Mouse (Mus musculus): ENCODE measurements at regions not wholly inside any gene's neighbourhood (a gene's known extent, or its start where the extent isn't known, plus 50 kb on each side); places are given as distances from the start of the nearest gene placed in this dataset.
A peak's percentile ranks its signal among the peaks of the same experiment; 100 is the strongest.

GRCm38 (mm10) chr10:105125736-105126135 lies 448.5 kb downstream of the Tmtc2 start:
- Histone ChIP-seq H3K36me3 (no peaks in the 10 kb centered on the region), H3K4me3 (no peak overlapping the region), H3K9ac (no peak overlapping the region), H3K4me1 (no peaks in the 10 kb centered on the region), H3K27me3 (no peaks in the 10 kb centered on the region), H3K9me3 (no peaks in the 10 kb centered on the region), H3K27ac (no peak overlapping the region), H3K4me2 (replicated peaks) (no peak overlapping the region)
- WGBS = 56% methylated on average over 3 of the region's 3 CpGs
- ATAC-seq (ENCODE audit: low FRiP score, low read depth) = no peak

- ATAC-seq (ENCODE audit: low FRiP score, low read depth) = peak; percentile 91
- 44% methylated on average over 10 of the region's 10 CpGs for WGBS
- H3K27ac ChIP-seq = no peak overlapping the region; the same call in 1 of the 2 replicates
Observed at GRCm38 (mm10) chr10:105120229-105120628, 454.0 kb downstream of the Tmtc2 start.

GRCm38 (mm10) chr10:105116138-105116537 lies 458.1 kb downstream of the Tmtc2 start:
- no peak overlapping the region for H3K4me3 ChIP-seq
- no peak overlapping the region for H3K4me2 ChIP-seq (replicated peaks)
- no peak overlapping the region for H3K27ac ChIP-seq
- H3K36me3 ChIP-seq = no peaks in the 10 kb centered on the region
- ATAC-seq (ENCODE audit: low FRiP score, low read depth) = no peak
- H3K4me1 ChIP-seq = peaks cover 18% of the 10 kb centered on the region
- H3K9ac ChIP-seq = no peak overlapping the region
- H3K9me3 ChIP-seq = no peaks in the 10 kb centered on the region
- no peaks in the 10 kb centered on the region for H3K27me3 ChIP-seq
- 81% methylated on average over 1 of the region's 1 CpGs for WGBS

More at GRCm38 (mm10) chr10:105120229-105120628, 454.0 kb downstream of the Tmtc2 start:
- H3K9ac ChIP-seq = no peak overlapping the region
- no peak overlapping the region for H3K4me3 ChIP-seq
- no peaks in the 10 kb centered on the region for H3K36me3 ChIP-seq
- H3K9me3 ChIP-seq = no peaks in the 10 kb centered on the region
- H3K4me1 ChIP-seq = peaks cover 12% of the 10 kb centered on the region
- no peaks in the 10 kb centered on the region for H3K27me3 ChIP-seq
- H3K4me2 ChIP-seq (replicated peaks) = no peak overlapping the region

GRCm38 (mm10) chr10:105114927-105115326 lies 459.3 kb downstream of the Tmtc2 start:
- 42% methylated on average over 5 of the region's 5 CpGs for WGBS
- no peaks in the 10 kb centered on the region for H3K36me3 ChIP-seq
- H3K9me3 ChIP-seq = no peaks in the 10 kb centered on the region
- H3K9ac ChIP-seq = no peak overlapping the region
- peaks cover 11% of the 10 kb centered on the region for H3K4me1 ChIP-seq
- H3K4me3 ChIP-seq = no peak overlapping the region
- H3K27me3 ChIP-seq = no peaks in the 10 kb centered on the region
- no peak overlapping the region for H3K27ac ChIP-seq
- no peak overlapping the region for H3K4me2 ChIP-seq (replicated peaks)
- no peak for ATAC-seq (ENCODE audit: low FRiP score, low read depth)

- no peaks in the 10 kb centered on the region for H3K27me3 ChIP-seq
- no peak overlapping the region for H3K4me3 ChIP-seq
- ATAC-seq (ENCODE audit: low FRiP score, low read depth) = no peak
- H3K4me2 ChIP-seq (replicated peaks) = no peak overlapping the region
- H3K9ac ChIP-seq = no peak overlapping the region
- H3K4me1 ChIP-seq = peaks cover 6% of the 10 kb centered on the region
- no peaks in the 10 kb centered on the region for H3K36me3 ChIP-seq
- no peaks in the 10 kb centered on the region for H3K9me3 ChIP-seq
- no peak overlapping the region; the same call in 1 of the 2 replicates for H3K27ac ChIP-seq
- 30% methylated on average over 5 of the region's 5 CpGs for WGBS
Observed at GRCm38 (mm10) chr10:105110247-105110646, 464.0 kb downstream of the Tmtc2 start.

- H3K27ac ChIP-seq = no peak overlapping the region
- ATAC-seq (ENCODE audit: low FRiP score, low read depth) = no peak
- WGBS = 83% methylated on average over 2 of the region's 2 CpGs
- H3K4me1 ChIP-seq = no peaks in the 10 kb centered on the region
- H3K9me3 ChIP-seq = no peaks in the 10 kb centered on the region
- H3K4me3 ChIP-seq = no peak overlapping the region
- H3K36me3 ChIP-seq = no peaks in the 10 kb centered on the region
- H3K9ac ChIP-seq = no peak overlapping the region
- H3K4me2 ChIP-seq (replicated peaks) = no peak overlapping the region
- no peaks in the 10 kb centered on the region for H3K27me3 ChIP-seq
Observed at GRCm38 (mm10) chr10:105097045-105097331, 477.3 kb downstream of the Tmtc2 start.

GRCm38 (mm10) chr10:105096323-105097044 lies 477.8 kb downstream of the Tmtc2 start:
- Histone ChIP-seq H3K4me2 (replicated peaks) (no peak overlapping the region), H3K9me3 (no peaks in the 10 kb centered on the region), H3K27ac (no peak overlapping the region), H3K27me3 (no peaks in the 10 kb centered on the region), H3K4me1 (no peaks in the 10 kb centered on the region), H3K36me3 (no peaks in the 10 kb centered on the region), H3K9ac (no peak overlapping the region), H3K4me3 (no peak overlapping the region)
- no peak for ATAC-seq (ENCODE audit: low FRiP score, low read depth)
- 92% methylated on average over 16 of the region's 16 CpGs for WGBS

GRCm38 (mm10) chr10:105095800-105096199 lies 478.5 kb downstream of the Tmtc2 start:
- H3K4me2 ChIP-seq (replicated peaks) = no peak overlapping the region
- WGBS = 82% methylated on average over 4 of the region's 4 CpGs
- H3K27me3 ChIP-seq = no peaks in the 10 kb centered on the region
- H3K27ac ChIP-seq = no peak overlapping the region
- ATAC-seq (ENCODE audit: low FRiP score, low read depth) = no peak
- H3K36me3 ChIP-seq = no peaks in the 10 kb centered on the region
- H3K4me1 ChIP-seq = no peaks in the 10 kb centered on the region
- no peak overlapping the region for H3K4me3 ChIP-seq
- no peak overlapping the region for H3K9ac ChIP-seq
- no peaks in the 10 kb centered on the region for H3K9me3 ChIP-seq

- H3K9me3 ChIP-seq = no peaks in the 10 kb centered on the region
- WGBS = 74% methylated on average over 2 of the region's 2 CpGs
- H3K4me2 ChIP-seq (replicated peaks) = no peak overlapping the region
- H3K27ac ChIP-seq = no peak overlapping the region
- no peaks in the 10 kb centered on the region for H3K4me1 ChIP-seq
- no peaks in the 10 kb centered on the region for H3K36me3 ChIP-seq
- no peak for ATAC-seq (ENCODE audit: low FRiP score, low read depth)
- no peak overlapping the region for H3K9ac ChIP-seq
- H3K27me3 ChIP-seq = no peaks in the 10 kb centered on the region
- H3K4me3 ChIP-seq = no peak overlapping the region
Observed at GRCm38 (mm10) chr10:105076892-105077291, 497.4 kb downstream of the Tmtc2 start.

- Histone ChIP-seq H3K9ac (no peak overlapping the region), H3K36me3 (no peaks in the 10 kb centered on the region), H3K9me3 (no peaks in the 10 kb centered on the region), H3K27ac (no peak overlapping the region), H3K4me1 (no peaks in the 10 kb centered on the region), H3K27me3 (no peaks in the 10 kb centered on the region), H3K4me2 (replicated peaks) (no peak overlapping the region), H3K4me3 (no peak overlapping the region)
- 82% methylated on average over 1 of the region's 1 CpGs for WGBS
- ATAC-seq (ENCODE audit: low FRiP score, low read depth) = no peak
Observed at GRCm38 (mm10) chr10:105034711-105035386, 539.4 kb downstream of the Tmtc2 start.

GRCm38 (mm10) chr10:105020471-105021120 lies 553.7 kb downstream of the Tmtc2 start:
- Histone ChIP-seq H3K9ac (no peak overlapping the region), H3K4me3 (no peak overlapping the region), H3K9me3 (no peaks in the 10 kb centered on the region), H3K27ac (no peak overlapping the region), H3K4me2 (replicated peaks) (no peak overlapping the region), H3K4me1 (no peaks in the 10 kb centered on the region), H3K36me3 (no peaks in the 10 kb centered on the region), H3K27me3 (no peaks in the 10 kb centered on the region)
- ATAC-seq (ENCODE audit: low FRiP score, low read depth) = no peak
- WGBS = 76% methylated on average over 14 of the region's 14 CpGs

GRCm38 (mm10) chr10:105019774-105020470 lies 554.3 kb downstream of the Tmtc2 start:
- ATAC-seq (ENCODE audit: low FRiP score, low read depth) = no peak
- no peak overlapping the region for H3K4me2 ChIP-seq (replicated peaks)

More at GRCm38 (mm10) chr10:105019774-105020470, 554.3 kb downstream of the Tmtc2 start:
- Histone ChIP-seq H3K9me3 (no peaks in the 10 kb centered on the region), H3K27ac (no peak overlapping the region), H3K4me1 (no peaks in the 10 kb centered on the region), H3K9ac (no peak overlapping the region), H3K4me3 (no peak overlapping the region), H3K27me3 (no peaks in the 10 kb centered on the region), H3K36me3 (no peaks in the 10 kb centered on the region)
- 68% methylated on average over 11 of the region's 11 CpGs for WGBS

All from limb, embryonic 13.5 days (tissue).